Mouse (Mus musculus) myocyte (in vitro differentiated cells): ENCODE results near the gene Gm20388.

Experiments
- MAX ChIP-seq: IDR thresholded peaks from one replicate; pipeline ENCODE4 v1.6.1; 2011; ENCODE audit warnings: low read depth, mild to moderate bottlenecking, control low read depth
- POLR2A ChIP-seq: IDR thresholded peaks from one replicate; pipeline ENCODE4 v1.6.1; 2011; ENCODE audit warnings: low read depth, mild to moderate bottlenecking, control low read depth, moderate library complexity; ENCODE audit not compliant: insufficient read length
- TCF12 ChIP-seq: IDR thresholded peaks from one replicate; pipeline ENCODE4 v1.6.1; 2011; ENCODE audit warnings: mild to moderate bottlenecking, control low read depth; ENCODE audit not compliant: poor library complexity, insufficient read depth, severe bottlenecking

DNA sequence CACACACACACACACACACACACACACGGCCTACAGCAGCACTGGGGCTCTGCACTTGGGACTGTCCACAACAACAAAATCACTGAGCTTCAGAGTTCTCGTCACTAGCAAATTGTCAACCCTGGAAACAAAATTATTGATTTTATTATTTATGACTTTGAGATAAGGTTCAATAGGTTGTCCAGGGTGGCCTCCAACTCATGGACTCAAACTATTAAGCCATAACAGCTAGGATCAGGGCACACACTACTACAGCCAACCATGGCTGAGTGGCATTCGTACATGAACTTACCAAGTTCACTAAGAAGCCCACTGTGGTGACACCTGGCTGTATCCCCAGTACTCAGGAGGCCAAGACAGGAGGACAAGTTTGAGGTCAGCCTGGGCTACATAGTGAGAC is 182.5 kb downstream of the Gm20388 start:
- TF ChIP-seq MAX (no peak), POLR2A (no peak), TCF12 (no peak)
